Mouse (Mus musculus) CD4-positive helper T cell, adult 2 months (primary cell): ENCODE data around the gene Elk4.

Experiments used
- DNase-seq: peaks from one replicate; pipeline ENCODE4 v3.0.0-alpha.2; 2012; ENCODE audit warnings: low read depth, missing footprints, low spot score

The Elk4 gene

GRCm38 (mm10) chr1:132065001-132065400 lies 57.6 kb downstream of the Elk4 start:
- DNase-seq, result no peak

- DNase-seq, result no peak
These were observed 58.2 kb downstream of the Elk4 start for GRCm38 (mm10) chr1:132065475-132066172.

DNA sequence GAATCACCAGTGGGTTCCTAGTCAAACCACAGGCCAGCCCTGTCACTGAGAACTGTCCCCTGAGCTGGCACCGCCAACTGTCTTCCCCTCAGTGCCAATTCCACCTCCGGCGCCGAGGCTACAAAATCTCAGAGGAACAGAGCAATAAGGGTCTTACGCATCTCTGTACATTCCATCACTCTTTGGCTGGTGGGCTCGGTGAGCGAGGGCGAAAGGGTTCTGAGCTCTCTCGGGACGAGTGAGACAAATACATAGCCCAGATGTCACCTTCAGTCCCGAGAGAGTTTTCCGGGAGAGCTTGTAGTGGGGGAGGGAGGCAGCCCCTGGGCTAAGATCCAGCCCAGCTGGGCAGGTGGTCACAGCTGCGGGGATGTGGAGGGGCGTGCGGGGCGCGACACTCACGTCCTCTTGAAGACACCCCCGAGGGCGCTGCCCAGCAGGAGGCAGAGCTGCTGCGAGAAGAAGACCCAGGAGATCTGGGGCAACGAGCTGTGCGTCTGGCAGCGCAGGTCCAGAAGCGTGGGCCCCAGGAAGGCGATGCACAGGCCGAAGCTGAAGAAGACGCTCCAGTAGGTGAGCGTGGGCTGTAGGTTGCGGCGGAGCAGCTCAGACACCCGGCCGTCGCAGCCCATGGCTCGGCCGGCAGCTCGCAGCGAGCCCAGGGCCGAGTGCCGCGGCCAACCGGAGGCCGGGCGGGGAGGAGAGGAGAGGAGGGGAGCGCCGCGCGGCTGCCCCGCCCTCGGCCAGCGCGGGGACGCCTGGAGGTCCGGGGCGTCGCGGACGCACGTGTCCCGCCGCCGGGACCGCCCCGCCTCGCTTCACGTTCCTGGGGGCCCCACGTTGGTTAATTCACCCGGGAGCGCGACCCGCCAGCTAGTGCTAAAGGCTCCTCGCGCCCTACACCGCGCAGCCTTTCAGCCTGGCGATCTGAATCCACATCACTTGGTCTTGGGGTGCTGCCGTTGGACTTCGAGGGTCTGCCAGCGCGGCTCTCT lies 60.2 kb downstream of the Elk4 start, which contains the start of gene Mfsd4a:
Gene Mfsd4a, minus strand, starts transcription at position 802 of the 995 bp plus-strand sequence.
- DNase-seq, result no peak

DNA sequence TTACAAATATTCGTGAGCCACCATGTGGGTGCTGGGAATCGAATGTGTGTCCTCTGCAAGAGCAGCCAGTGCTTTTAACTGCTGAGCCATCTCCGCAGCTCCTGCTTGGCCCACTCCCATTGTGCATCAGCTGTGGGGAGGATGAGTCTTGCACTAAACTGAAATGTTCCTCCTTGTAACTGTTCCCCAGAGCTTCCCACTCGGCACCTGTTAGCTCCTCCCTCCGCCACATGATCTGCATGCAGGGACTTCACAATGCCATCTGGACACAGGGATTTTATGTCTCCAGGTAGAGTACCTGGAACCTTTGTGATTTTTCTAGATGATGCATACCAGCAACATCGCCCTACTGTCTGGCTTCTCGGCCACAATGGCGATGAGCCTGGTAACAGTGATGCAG lies 62.0 kb downstream of the Elk4 start:
- DNase-seq, result no peak

DNA sequence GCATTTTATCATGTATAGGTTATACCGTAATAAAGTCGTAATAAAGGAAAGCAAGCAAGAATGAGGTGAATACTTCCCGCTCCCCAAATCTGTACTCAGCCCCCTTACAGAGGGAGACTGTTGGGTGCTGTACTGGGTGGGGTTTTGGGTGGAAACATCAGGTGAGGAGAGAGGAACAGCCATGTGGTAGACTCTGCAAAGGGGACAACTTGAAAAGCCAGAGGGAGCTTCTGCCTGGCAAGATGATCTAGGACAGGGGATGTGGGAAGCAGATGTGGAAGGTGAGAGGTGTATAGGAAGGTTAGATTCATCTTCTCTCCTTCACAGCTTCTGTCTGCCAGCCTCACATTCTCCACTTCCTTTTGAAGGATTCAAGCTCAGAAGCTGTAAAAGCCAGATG lies 63.3 kb downstream of the Elk4 start:
- no peak for DNase-seq

DNA sequence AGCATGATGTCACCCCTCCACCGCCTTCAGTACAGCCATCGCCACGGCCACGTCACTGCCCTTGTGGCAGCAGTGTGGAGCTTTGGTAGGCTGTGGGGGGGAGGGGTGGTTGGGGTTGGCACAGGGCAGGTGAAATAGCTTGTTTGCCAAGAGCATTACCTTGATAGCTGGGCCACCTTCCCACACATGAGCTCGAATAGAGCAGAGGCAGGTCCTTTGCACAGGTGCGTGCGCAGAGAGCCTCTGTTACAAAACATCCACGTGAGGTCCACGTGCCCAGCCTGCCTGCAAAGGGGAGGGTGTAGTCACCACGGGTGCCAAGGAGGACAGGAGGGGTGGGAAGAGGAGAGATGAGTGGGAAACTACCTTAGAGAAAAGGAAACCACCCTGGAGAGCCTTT lies 68.2 kb downstream of the Elk4 start:
- no peak for DNase-seq

DNA sequence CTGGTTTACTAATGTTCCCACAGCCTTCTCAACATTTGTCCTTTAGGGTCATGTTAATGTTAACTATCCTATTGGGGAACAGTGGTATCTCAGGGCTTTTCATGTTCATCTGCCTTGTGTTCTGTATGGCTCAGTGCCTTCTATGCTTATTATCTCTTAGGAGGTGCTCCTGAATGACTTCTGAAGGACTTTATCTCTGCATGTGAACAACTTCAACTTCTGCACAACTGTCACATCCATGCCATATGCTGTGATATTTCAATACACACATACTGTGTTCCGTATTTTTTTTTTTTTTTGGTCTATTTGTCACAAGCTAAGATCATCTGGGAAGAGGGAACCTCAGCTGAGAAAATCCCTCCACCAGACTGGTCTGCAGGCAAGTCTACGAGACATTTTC lies 71.0 kb downstream of the Elk4 start:
- DNase-seq, result no peak
